Mouse (Mus musculus): ENCODE measurements at regions not wholly inside any gene's neighbourhood (a gene's known extent, or its start where the extent isn't known, plus 50 kb on each side); places are given as distances from the start of the nearest gene placed in this dataset.

GRCm38 (mm10) chr11:117589006-117589405, 65.1 kb upstream of the Tnrc6c start:
- DNase-seq (ENCODE audit: low spot score), result no peak

- no peak for DNase-seq (ENCODE audit: low spot score)
These were observed 64.7 kb upstream of the Tnrc6c start for GRCm38 (mm10) chr11:117589422-117589821.

- DNase-seq (ENCODE audit: low spot score), result no peak
These were observed 61.5 kb upstream of the Tnrc6c start for GRCm38 (mm10) chr11:117592570-117592969.

- no peak for DNase-seq (ENCODE audit: low spot score)
These were observed 57.9 kb upstream of the Tnrc6c start for GRCm38 (mm10) chr11:117596201-117596600.

GRCm38 (mm10) chr11:117597754-117598153, 56.3 kb upstream of the Tnrc6c start:
- DNase-seq (ENCODE audit: low spot score), result no peak

GRCm38 (mm10) chr11:117598170-117598583, 55.9 kb upstream of the Tnrc6c start:
- DNase-seq (ENCODE audit: low spot score), result no peak

GRCm38 (mm10) chr11:117598610-117599009, 55.5 kb upstream of the Tnrc6c start:
- no peak for DNase-seq (ENCODE audit: low spot score)

GRCm38 (mm10) chr11:117599049-117599787, 54.9 kb upstream of the Tnrc6c start:
- DNase-seq (ENCODE audit: low spot score), result peak; percentile 45

- no peak for DNase-seq (ENCODE audit: low spot score)
These were observed 54.3 kb upstream of the Tnrc6c start for GRCm38 (mm10) chr11:117599788-117600263.

- DNase-seq (ENCODE audit: low spot score), result no peak
These were observed 52.9 kb upstream of the Tnrc6c start for GRCm38 (mm10) chr11:117601147-117601546.

GRCm38 (mm10) chr11:117604019-117604418, 50.1 kb upstream of the Tnrc6c start:
- DNase-seq (ENCODE audit: low spot score), result no peak
